Mouse (Mus musculus): ENCODE measurements at regions not wholly inside any gene's neighbourhood (a gene's known extent, or its start where the extent isn't known, plus 50 kb on each side); places are given as distances from the start of the nearest gene placed in this dataset.

GRCm38 (mm10) chr6:16636736-16637304, 261.4 kb downstream of the Tfec start:
- TF ChIP-seq POLR2A (IDR thresholded peaks at IDR 0.05; ENCODE audit: extremely low read depth, insufficient read depth, low read length) (no peak), CTCF (IDR thresholded peaks at IDR 0.05; ENCODE audit: extremely low read depth, insufficient read depth, low read length) (no peak)
